Mouse (Mus musculus) heart, postnatal 4 days (tissue): ENCODE results near the gene Ogdh. TPM values are rescaled to one million over a fixed set of nuclear protein-coding genes. Genes with fewer than 3 reads are reported as not detected.
"Not testable (repeated sequence)": the region's sequence is repeated elsewhere in the genome, so short reads cannot be mapped to it uniquely, and the experiment has no call there.

ENCODE experiments used
- DNase-seq: peaks from one replicate; pipeline ENCODE4 v3.0.0; 2021
- total RNA-seq, 2 experiments: library from RNA; stranded (reverse); gene quantifications; 2 replicates each; pipeline ENCODE4 v1.2.3; 2021

The Ogdh gene
- total RNA-seq: 100 to 1,000 TPM; 874 to 885 TPM

DNA sequence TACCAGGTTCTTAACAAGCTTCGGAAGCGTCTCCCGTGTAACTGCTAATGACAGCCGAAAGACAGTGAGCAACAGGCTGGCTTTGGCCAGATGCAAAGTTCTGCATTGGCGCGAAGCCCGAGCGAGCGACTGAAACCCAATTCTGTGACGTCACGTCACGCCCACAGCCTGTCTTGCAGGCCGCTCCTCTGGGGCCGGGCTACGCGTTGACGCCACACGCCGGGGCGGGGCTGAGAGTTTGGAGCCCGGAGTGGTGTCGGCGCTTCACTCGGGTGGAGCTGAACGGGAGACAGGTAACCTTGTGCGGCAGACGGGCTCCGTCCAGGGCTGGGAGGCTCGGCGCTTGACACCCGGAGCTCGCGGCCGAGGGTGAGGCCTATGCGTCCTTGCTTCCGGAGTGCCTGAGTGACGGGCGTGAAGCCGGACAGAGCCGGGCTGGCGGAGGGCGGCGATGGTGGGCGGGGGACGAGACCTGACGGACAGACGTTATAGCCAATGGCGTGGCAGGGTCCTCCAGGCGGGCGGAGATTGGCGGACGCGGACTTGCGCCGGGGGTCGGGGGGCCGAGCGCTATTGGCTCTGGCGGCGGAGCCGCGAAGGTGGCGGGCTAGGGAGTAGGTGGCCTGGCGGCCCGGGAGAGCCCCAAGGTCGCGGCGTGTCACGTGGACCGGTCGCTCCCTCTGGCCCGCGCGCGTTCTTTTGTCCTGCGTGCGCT, at the start of gene Ogdh:
TSS of gene Ogdh (plus strand) at position 233 of the 715 bp plus-strand sequence.
- peak; percentile 99 for DNase-seq

DNA sequence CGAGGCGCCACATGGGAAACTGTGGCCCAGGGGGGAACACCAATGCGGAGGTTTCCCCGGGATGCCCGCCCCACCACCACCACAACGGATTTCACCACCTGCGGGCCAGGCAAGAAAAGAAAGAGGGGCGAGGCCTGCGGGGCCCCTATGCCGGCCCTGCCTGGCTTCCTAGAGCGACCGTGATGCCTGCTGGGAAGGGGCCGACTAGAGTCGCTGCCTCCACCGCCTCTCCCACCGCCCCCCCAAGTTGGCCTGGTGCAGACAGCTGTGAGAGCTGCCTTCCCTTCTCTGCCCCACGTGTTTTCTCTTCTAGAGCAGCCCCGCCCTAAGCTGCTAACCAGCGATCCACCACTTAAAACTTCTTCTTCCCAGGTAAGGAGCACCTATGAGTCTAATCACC, 46.7 kb upstream of the Ogdh start:
- DNase-seq: no peak

- DNase-seq: no peak
Observed at GRCm38 (mm10) chr11:6252248-6252647, 39.2 kb upstream of the Ogdh start.

- no peak for DNase-seq
Observed at GRCm38 (mm10) chr11:6252824-6253223, 38.6 kb upstream of the Ogdh start.

GRCm38 (mm10) chr11:6254602-6255001, 36.8 kb upstream of the Ogdh start:
- DNase-seq: not testable (repeated sequence)

DNA sequence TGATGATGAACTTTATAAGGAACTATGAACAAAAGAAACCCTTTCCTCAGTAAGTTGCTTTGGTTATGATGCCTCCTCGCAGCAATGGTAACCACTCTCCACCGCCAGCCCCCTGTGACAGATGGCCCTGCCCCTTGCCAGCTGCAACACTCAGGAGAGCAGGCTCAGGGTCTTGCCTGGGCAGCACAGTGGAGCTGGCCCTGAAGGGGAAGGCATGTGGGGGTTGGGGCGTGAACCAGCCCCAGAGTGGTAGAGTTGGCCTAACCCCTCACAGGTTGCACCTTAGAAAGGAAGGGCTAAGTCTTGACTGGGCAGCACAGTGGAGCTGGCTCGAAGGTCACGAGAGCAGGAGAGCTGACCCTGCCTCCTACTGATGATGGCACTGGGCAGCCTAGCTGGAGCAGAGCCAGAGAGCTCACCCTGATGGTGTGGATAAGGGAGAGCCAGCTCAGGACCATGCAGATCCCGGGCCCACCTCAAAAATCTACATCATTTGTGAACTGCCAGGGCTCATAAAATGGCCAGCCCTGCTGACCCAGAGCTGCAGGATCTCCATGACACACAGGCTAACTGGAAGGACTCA, 34.9 kb upstream of the Ogdh start:
- DNase-seq: no peak

- no peak for DNase-seq
Observed at GRCm38 (mm10) chr11:6259413-6259812, 32.0 kb upstream of the Ogdh start.

GRCm38 (mm10) chr11:6261434-6262082, 29.9 kb upstream of the Ogdh start:
- peak; percentile 81 for DNase-seq

GRCm38 (mm10) chr11:6266621-6267020, 24.8 kb upstream of the Ogdh start:
- no peak for DNase-seq

DNA sequence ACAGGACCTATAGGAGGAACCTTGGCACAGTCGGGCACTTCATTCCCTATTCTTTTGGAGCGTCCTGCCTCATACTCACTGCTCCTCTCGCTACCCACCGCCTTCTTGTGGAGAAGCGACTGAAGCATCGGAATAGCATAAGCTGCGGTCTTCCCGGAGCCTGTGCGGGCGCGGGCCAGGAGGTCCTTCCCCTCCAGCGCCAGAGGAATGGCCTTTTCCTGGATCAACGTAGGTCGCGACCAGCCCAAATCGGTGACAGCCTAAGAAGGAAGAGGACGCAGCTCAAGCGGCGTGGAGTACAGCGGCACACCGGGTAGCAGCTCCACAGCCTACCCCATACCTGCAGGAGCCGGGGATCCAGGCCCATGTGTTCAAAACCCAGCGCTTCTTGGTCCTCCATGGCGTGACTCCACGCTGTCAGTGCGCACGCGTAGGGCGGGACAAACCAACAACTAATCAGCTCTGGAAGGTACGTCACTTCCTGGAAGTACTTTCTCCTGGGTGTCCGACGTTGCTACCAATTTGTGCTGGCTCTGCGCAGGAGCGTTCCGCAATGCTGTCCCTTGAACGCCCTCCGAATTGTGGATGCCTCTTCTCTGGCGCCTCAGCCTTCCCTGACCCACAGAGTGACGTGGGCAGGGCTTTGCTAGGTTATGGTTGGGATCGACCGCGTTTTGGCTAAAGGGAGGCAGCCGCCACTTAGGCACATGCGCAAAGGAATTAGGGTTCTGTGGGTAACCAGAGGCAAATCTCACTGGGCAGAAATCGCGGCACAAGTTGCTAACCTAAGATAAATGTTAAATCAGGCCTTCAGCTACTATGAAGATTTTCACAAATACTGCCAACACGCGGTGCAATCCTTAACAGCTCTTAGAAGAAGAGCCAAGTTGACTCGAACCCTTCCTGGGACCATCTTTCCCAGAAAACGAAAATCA, 23.8 kb upstream of the Ogdh start, which contains the start of gene Ddx56:
TSS of gene Ddx56 (minus strand) at position 453 of the 935 bp plus-strand sequence.
- DNase-seq: peak; percentile 92

DNA sequence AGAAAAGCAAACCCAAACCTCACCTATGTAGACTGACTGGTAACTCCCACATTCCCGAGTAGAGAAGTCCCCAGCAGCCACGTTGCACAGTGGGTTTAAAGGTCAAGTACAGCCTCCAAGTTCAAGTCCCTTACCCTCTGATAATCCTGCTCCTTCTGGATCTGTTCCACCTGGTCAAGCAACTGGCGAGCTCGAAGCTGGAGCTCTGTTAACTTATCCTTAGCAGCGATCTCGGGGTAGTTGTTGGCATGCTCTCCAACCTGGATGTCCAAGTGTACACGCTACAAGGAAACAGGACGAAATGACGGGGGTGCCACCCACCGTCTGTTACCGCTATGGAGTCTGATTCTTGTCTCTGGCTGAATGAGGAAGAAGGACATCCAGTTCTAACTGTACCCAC, 17.8 kb upstream of the Ogdh start:
- no peak for DNase-seq

GRCm38 (mm10) chr11:6274387-6275093, 16.9 kb upstream of the Ogdh start, which contains the start of gene Tmed4:
TSS of gene Tmed4 (minus strand) at chr11:6274870.
- DNase-seq: peak; percentile 99

GRCm38 (mm10) chr11:6275094-6275484, 16.3 kb upstream of the Ogdh start:
- no peak for DNase-seq

DNA sequence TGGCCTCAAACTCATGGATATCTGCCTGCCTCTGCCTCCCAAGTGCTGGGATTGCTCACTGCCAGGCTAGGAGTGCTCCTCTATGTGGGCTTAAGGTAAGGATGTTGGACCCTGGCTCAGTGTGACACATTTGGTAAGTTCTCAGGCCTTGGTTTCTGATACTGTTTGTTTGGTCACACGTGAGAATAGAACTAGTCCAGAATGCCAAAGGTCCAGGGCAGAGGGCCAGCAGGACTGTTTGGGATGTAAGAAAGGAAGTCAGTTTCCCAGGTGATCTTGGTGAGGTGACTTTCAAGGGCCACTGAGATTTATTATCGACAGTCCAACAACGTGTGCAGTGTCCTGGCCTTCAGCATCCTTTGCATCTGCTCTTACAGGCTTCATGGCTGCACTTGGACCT, 15.0 kb upstream of the Ogdh start:
- peak; percentile 4 for DNase-seq

DNA sequence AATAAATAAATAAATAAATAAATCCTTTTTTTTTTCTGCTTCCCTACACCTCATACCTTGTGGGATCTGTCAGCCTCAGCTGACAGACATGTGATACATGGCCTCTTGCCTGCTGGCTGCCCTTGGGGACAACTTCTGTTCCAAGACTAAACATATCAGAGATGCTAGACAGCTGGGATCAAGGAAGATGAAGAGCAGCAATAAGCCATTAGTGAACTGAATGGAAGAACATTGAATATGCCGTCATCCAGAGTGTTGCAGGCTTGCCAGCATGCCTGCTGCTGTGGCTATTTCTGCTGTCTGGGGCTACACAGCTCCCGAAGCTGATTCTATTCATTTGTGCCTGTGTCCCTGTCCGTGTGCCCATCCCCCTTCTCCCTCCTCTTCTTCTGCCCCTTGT, 8.5 kb upstream of the Ogdh start:
- peak; percentile 70 for DNase-seq

- DNase-seq: no peak
Observed at GRCm38 (mm10) chr11:6290138-6290537, 1.3 kb upstream of the Ogdh start.

GRCm38 (mm10) chr11:6290883-6291282, 550 bp upstream of the Ogdh start:
- DNase-seq: no peak

GRCm38 (mm10) chr11:6292116-6292987, 919 bp downstream of the Ogdh start:
- peak; percentile 69 for DNase-seq

GRCm38 (mm10) chr11:6292988-6293349, 1.5 kb downstream of the Ogdh start:
- DNase-seq: no peak

- no peak for DNase-seq
Observed at GRCm38 (mm10) chr11:6293601-6294000, 2.2 kb downstream of the Ogdh start.

DNA sequence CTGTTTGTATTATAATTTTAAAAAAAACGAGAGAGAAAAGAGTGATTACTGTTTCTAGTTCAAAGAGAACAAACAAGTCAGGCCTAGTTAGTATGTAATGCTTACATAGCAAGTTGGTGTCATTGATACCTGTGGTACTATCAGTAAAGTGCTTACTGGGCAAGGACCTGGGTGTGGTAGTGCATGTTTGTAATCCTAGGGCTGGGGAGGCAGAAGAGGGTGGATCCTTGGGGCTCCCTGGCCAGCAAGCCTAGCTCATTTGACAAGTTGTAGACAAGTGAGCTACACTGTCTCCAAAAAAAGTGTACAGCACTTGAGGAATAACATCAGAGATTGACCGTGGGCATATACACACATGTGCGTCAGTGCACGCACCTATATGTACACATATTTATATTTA, 3.2 kb downstream of the Ogdh start:
- DNase-seq: no peak
